Mouse (Mus musculus) heart, embryonic 12.5 days (tissue): ENCODE data around the gene Comt. TPM values are rescaled to one million over a fixed set of nuclear protein-coding genes. Genes with fewer than 3 reads are reported as not detected.

Experiments
- ATAC-seq: fragments of 200-750 bp; cut with Nextera tagmentation; 2 replicates; pipeline ENCODE4 v1.8.0; 2017; ENCODE audit warnings: moderate TSS enrichment, moderate library complexity; ENCODE audit not compliant: insufficient number of reproducible peaks, low FRiP score
- H3K27ac ChIP-seq: fragments of 300-500 bp; sonication (generic); 2 replicates; pipeline ENCODE4 v1.5.1; 2016; ENCODE audit warnings: mild to moderate bottlenecking, moderate library complexity; ENCODE audit not compliant: poor library complexity, severe bottlenecking
- H3K27me3 ChIP-seq: fragments of 300-500 bp; sonication (generic); replicated peaks from 2 replicates; pipeline ENCODE4 v1.6.1; 2016; ENCODE audit warnings: mild to moderate bottlenecking, moderate library complexity
- H3K36me3 ChIP-seq: fragments of 300-500 bp; sonication (generic); 2 replicates; pipeline ENCODE4 v1.6.1; 2016; ENCODE audit warnings: mild to moderate bottlenecking, moderate library complexity
- H3K4me1 ChIP-seq: fragments of 300-500 bp; sonication (generic); replicated peaks from 2 replicates; pipeline ENCODE4 v1.6.1; 2016; ENCODE audit warnings: mild to moderate bottlenecking
- H3K4me2 ChIP-seq: fragments of 300-500 bp; sonication (generic); 2 replicates; pipeline ENCODE4 v1.6.1; 2016; ENCODE audit warnings: mild to moderate bottlenecking, moderate library complexity
- H3K4me3 ChIP-seq: fragments of 300-500 bp; sonication (generic); 2 replicates; pipeline ENCODE4 v1.5.1; 2016; ENCODE audit warnings: mild to moderate bottlenecking
- H3K9ac ChIP-seq: fragments of 300-500 bp; sonication (generic); 2 replicates; pipeline ENCODE4 v1.6.1; 2016; ENCODE audit warnings: mild to moderate bottlenecking, moderate library complexity
- H3K9me3 ChIP-seq: fragments of 300-500 bp; sonication (generic); replicated peaks from 2 replicates; pipeline ENCODE4 v1.6.1; 2016; ENCODE audit warnings: mild to moderate bottlenecking, moderate library complexity
- WGBS: fragments of 180-500 bp; shearing (Covaris S2); methylation state at CpG from one replicate; pipeline ENCODE4 v1.1.7; 2016; 5-methylcytosine and 5-hydroxymethylcytosine counted together
- polyA plus RNA-seq: library from polyadenylated mRNA; unstranded; fragments of >200 nt; fragmentation: Nextera tagmentation; extraction: Ambion mirVana; gene quantifications from 2 replicates; pipeline ENCODE4 v1.2.1, GENCODE M21; 2016

Gene Comt
- polyA plus RNA-seq, 1 experiment from 2014 or later, result 90.8 TPM

GRCm38 (mm10) chr16:18423203-18423914, 3.3 kb downstream of the Comt start:
- H3K4me1 ChIP-seq, result peaks cover 41% of the 10 kb centered on the region
- H3K27ac ChIP-seq, result peak overlapping the region; percentile 26
- H3K9ac ChIP-seq, result no peak overlapping the region
- H3K4me2 ChIP-seq, result no peak overlapping the region
- no peaks in the 10 kb centered on the region for H3K27me3 ChIP-seq
- 78% methylated on average over 7 of the region's 7 CpGs for WGBS
- no peak overlapping the region for H3K4me3 ChIP-seq
- no peaks in the 10 kb centered on the region for H3K9me3 ChIP-seq
- ATAC-seq, result no peak
- H3K36me3 ChIP-seq, result peaks cover 36% of the 10 kb centered on the region

GRCm38 (mm10) chr16:18420571-18420970, 6.1 kb downstream of the Comt start:
- H3K9ac ChIP-seq, result no peak overlapping the region
- no peak overlapping the region for H3K4me3 ChIP-seq
- H3K9me3 ChIP-seq, result no peaks in the 10 kb centered on the region
- peaks cover 41% of the 10 kb centered on the region for H3K4me1 ChIP-seq
- peaks cover 52% of the 10 kb centered on the region for H3K36me3 ChIP-seq
- H3K4me2 ChIP-seq, result no peak overlapping the region
- no peak for ATAC-seq
- WGBS, result 79% methylated on average over 3 of the region's 3 CpGs
- H3K27ac ChIP-seq, result no peak overlapping the region
- H3K27me3 ChIP-seq, result no peaks in the 10 kb centered on the region

DNA sequence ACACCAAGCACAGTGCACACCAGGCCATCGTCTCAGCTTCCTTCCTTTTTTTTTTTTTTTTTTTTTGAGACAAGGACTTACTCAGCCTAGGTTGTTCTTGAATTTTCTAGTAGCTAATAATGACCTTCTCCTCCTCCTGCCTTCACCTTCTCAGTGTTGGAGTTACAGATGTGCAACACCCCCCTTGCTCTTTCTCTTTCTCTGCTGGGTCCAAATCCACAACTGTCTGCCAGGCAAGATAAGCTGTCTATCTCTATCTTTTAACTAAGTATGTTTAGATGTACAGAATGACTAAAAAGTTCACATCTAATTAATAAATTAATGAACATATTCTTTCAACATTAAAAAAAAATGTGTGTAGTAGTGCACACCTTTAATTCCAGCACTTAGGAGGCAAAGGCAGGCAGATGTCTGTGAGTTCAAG, 7.0 kb downstream of the Comt start:
- no peak overlapping the region for H3K4me2 ChIP-seq
- peaks cover 33% of the 10 kb centered on the region for H3K4me1 ChIP-seq
- H3K27ac ChIP-seq, result no peak overlapping the region
- H3K9me3 ChIP-seq, result no peaks in the 10 kb centered on the region
- WGBS, result 53% methylated on average over 1 of the region's 1 CpGs
- H3K36me3 ChIP-seq, result peaks cover 56% of the 10 kb centered on the region
- H3K4me3 ChIP-seq, result no peak overlapping the region
- no peak overlapping the region for H3K9ac ChIP-seq
- ATAC-seq, result no peak
- no peaks in the 10 kb centered on the region for H3K27me3 ChIP-seq

DNA sequence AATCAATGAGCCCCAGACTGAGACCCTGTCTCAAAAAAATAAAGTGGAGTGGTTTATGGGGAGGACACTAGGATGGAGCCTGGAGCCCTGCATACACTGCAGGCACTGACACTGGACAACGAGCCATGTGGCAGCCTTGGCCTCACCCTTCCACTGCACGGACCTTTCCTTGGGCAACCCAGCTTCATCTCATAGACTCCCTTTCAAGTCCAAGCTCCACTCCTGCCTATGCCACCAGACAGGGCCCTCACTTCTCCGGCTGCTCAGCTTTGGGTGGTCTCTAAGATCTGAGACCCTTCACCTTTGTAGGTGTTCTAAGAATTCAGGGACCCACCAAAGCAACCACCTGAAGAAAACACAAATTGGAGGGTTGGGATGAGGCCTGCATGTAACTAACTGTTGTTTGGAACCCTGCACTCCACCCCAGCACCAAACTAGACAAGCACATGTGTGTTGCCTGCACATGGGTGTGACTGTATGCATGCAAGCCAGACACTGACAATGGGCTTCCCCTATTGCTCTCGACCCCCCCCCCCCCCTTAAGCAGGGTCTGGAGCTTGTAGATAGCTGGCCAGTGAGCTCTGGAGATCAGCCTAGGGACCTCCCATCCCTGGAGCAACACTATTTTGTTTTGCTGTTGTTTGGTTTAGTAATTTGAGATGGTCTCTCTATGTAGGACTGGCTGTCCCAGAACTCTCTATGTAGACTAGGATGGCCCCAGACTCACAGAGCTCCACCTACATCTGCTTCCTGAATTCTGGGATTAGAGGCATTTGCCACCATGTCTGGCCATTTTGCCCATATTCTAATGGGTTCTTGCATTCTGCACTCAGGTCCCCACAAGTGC, 7.7 kb downstream of the Comt start:
- 71% methylated on average over 4 of the region's 4 CpGs for WGBS
- no peak overlapping the region for H3K4me3 ChIP-seq
- H3K4me2 ChIP-seq, result no peak overlapping the region
- H3K4me1 ChIP-seq, result peaks cover 26% of the 10 kb centered on the region
- no peak overlapping the region for H3K27ac ChIP-seq
- no peak overlapping the region for H3K9ac ChIP-seq
- no peaks in the 10 kb centered on the region for H3K27me3 ChIP-seq
- H3K36me3 ChIP-seq, result peaks cover 54% of the 10 kb centered on the region
- H3K9me3 ChIP-seq, result no peaks in the 10 kb centered on the region
- peak; percentile 49 for ATAC-seq

DNA sequence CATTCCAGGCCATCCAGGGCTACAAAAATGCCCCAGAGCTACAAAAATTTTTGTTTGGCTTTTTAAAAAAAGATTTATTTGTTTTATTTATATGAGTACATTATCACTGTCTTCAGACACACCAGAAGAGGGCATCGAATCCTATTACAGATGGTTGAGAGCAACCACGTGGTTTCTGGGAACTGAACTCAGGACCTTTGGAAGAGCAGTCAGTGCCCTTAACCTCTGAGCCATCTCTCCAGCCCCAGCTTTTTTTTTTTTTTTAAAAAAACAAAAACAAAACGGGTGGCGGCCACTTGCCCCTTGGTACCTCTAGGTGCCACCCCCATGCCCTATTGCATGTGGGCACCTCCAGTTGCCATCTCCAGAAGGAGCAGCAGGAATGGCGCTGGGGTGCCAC, 9.2 kb downstream of the Comt start:
- H3K9me3 ChIP-seq, result no peaks in the 10 kb centered on the region
- H3K4me1 ChIP-seq, result peaks cover 19% of the 10 kb centered on the region
- H3K27ac ChIP-seq, result no peak overlapping the region
- no peak overlapping the region for H3K4me2 ChIP-seq
- H3K36me3 ChIP-seq, result peaks cover 57% of the 10 kb centered on the region
- H3K4me3 ChIP-seq, result no peak overlapping the region
- WGBS, result 85% methylated on average over 5 of the region's 5 CpGs
- H3K27me3 ChIP-seq, result no peaks in the 10 kb centered on the region
- H3K9ac ChIP-seq, result no peak overlapping the region
- ATAC-seq, result no peak

DNA sequence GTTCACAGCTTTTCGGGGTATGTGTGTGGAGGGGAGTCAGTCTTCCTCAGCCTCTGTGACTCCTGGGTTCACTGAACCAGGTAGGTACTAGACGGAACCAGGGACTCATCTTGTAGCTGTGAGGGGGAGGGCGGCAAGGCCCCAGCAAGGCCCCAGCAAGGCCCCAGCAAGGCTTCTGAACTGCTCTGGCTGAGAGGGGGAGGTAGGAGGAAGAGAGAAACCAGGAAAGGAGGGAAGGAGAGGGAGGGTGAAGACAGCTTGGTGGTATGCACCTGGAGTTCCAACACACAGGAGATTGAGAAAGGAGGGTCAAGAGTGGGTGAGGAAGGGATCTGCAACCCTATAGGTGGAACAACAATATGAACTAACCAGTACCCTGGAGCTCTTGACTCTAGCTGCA, 9.8 kb downstream of the Comt start:
- Histone ChIP-seq H3K4me1 (peaks cover 17% of the 10 kb centered on the region), H3K27ac (peak overlapping the region; percentile 43; the same call in 1 of the 2 replicates), H3K9ac (peak overlapping the region; percentile 54; the same call in 1 of the 2 replicates), H3K36me3 (peaks cover 57% of the 10 kb centered on the region), H3K9me3 (no peaks in the 10 kb centered on the region), H3K4me3 (no peak overlapping the region), H3K27me3 (no peaks in the 10 kb centered on the region), H3K4me2 (no peak overlapping the region)
- ATAC-seq, result no peak
- 66% methylated on average over 3 of the region's 3 CpGs for WGBS

GRCm38 (mm10) chr16:18416094-18416761, 10.4 kb downstream of the Comt start:
- 70% methylated on average over 18 of the region's 18 CpGs for WGBS
- no peaks in the 10 kb centered on the region for H3K27me3 ChIP-seq
- H3K9ac ChIP-seq, result no peak overlapping the region
- H3K4me1 ChIP-seq, result peaks cover 14% of the 10 kb centered on the region; the same call in 1 of the 2 replicates
- H3K9me3 ChIP-seq, result no peaks in the 10 kb centered on the region
- no peak overlapping the region for H3K4me3 ChIP-seq
- peaks cover 59% of the 10 kb centered on the region for H3K36me3 ChIP-seq
- H3K4me2 ChIP-seq, result no peak overlapping the region
- ATAC-seq, result no peak
- peak overlapping the region; percentile 43; the same call in 1 of the 2 replicates for H3K27ac ChIP-seq

GRCm38 (mm10) chr16:18413032-18413816, 13.4 kb downstream of the Comt start:
- Histone ChIP-seq H3K9me3 (no peaks in the 10 kb centered on the region), H3K27me3 (no peaks in the 10 kb centered on the region), H3K9ac (no peak overlapping the region), H3K27ac (no peak overlapping the region), H3K4me2 (no peak overlapping the region), H3K36me3 (peaks cover 70% of the 10 kb centered on the region), H3K4me1 (peaks cover 21% of the 10 kb centered on the region), H3K4me3 (no peak overlapping the region)
- no peak for ATAC-seq
- 82% methylated on average over 7 of the region's 7 CpGs for WGBS

GRCm38 (mm10) chr16:18411802-18412476, 14.7 kb downstream of the Comt start:
- 86% methylated on average over 12 of the region's 12 CpGs for WGBS

GRCm38 (mm10) chr16:18411026-18411649, 15.5 kb downstream of the Comt start:
- H3K4me1 ChIP-seq, result peaks cover 26% of the 10 kb centered on the region
- peaks cover 64% of the 10 kb centered on the region for H3K36me3 ChIP-seq
- no peak overlapping the region for H3K4me3 ChIP-seq
- H3K4me2 ChIP-seq, result no peak overlapping the region
- 84% methylated on average over 13 of the region's 13 CpGs for WGBS
- no peaks in the 10 kb centered on the region for H3K27me3 ChIP-seq
- ATAC-seq, result no peak
- H3K27ac ChIP-seq, result no peak overlapping the region
- peak overlapping the region; percentile 15; the same call in 1 of the 2 replicates for H3K9ac ChIP-seq
- no peaks in the 10 kb centered on the region for H3K9me3 ChIP-seq

More at GRCm38 (mm10) chr16:18411802-18412476, 14.7 kb downstream of the Comt start:
- no peaks in the 10 kb centered on the region for H3K9me3 ChIP-seq
- H3K27ac ChIP-seq, result no peak overlapping the region
- H3K9ac ChIP-seq, result no peak overlapping the region
- H3K27me3 ChIP-seq, result no peaks in the 10 kb centered on the region
- no peak for ATAC-seq
- peaks cover 69% of the 10 kb centered on the region for H3K36me3 ChIP-seq
- peaks cover 29% of the 10 kb centered on the region for H3K4me1 ChIP-seq
- no peak overlapping the region for H3K4me2 ChIP-seq
- H3K4me3 ChIP-seq, result no peak overlapping the region
